Mouse (Mus musculus): ENCODE measurements around the gene Ankrd11. TPM values are rescaled to one million over a fixed set of nuclear protein-coding genes. Genes with fewer than 3 reads are reported as not detected.

Ankrd11 gene
- polyA plus RNA-seq, 1 experiment, result 77.7 TPM

GRCm38 (mm10) chr8:123041008-123041773 lies 886 bp downstream of the Ankrd11 start:
- H3K4me3 ChIP-seq (ENCODE audit: extremely low read depth, insufficient read depth, insufficient read length), result peak overlapping the region; percentile 97
- WGBS, result 2% methylated on average over 65 of the region's 71 CpGs
- H3K27ac ChIP-seq (ENCODE audit: insufficient read depth, low read length), result peak overlapping the region; percentile 99
- peak; percentile 68 for DNase-seq (ENCODE audit: low read depth in 1 of 2, low spot score in 2 of 2)
- H3K27me3 ChIP-seq (ENCODE audit: control insufficient read depth, insufficient read depth, low read length), result no peaks in the 10 kb centered on the region
- H3K4me1 ChIP-seq (ENCODE audit: control insufficient read depth, insufficient read depth, insufficient read length), result peaks cover 29% of the 10 kb centered on the region
- TF ChIP-seq CTCF (IDR thresholded peaks at IDR 0.05; ENCODE audit: extremely low read depth, insufficient read depth, insufficient read length, insufficient replicate concordance) (0 out of 2 replicates have a peak, but pooled peaks have one; percentile 10), POLR2A (IDR thresholded peaks at IDR 0.05; ENCODE audit: low read depth, low read length) (0 out of 2 replicates have a peak, but pooled peaks have one; percentile 24)
- H3K36me3 ChIP-seq (ENCODE audit: control insufficient read depth, insufficient read depth, low read length), result no peaks in the 10 kb centered on the region

- TF ChIP-seq POLR2A (IDR thresholded peaks at IDR 0.05; ENCODE audit: low read depth, low read length) (no peak), CTCF (IDR thresholded peaks at IDR 0.05; ENCODE audit: extremely low read depth, insufficient read depth, insufficient read length, insufficient replicate concordance) (no peak)
- Histone ChIP-seq H3K36me3 (ENCODE audit: control insufficient read depth, insufficient read depth, low read length) (no peaks in the 10 kb centered on the region), H3K4me1 (ENCODE audit: control insufficient read depth, insufficient read depth, insufficient read length) (peaks cover 34% of the 10 kb centered on the region), H3K27me3 (ENCODE audit: control insufficient read depth, insufficient read depth, low read length) (no peaks in the 10 kb centered on the region), H3K27ac (ENCODE audit: insufficient read depth, low read length) (no peak overlapping the region), H3K4me3 (ENCODE audit: extremely low read depth, insufficient read depth, insufficient read length) (peak overlapping the region; percentile 23; the same call in 1 of the 2 replicates)
- DNase-seq (ENCODE audit: low read depth in 1 of 2, low spot score in 2 of 2), result no peak
- 19% methylated on average over 4 of the region's 4 CpGs for WGBS
Measured at GRCm38 (mm10) chr8:123040110-123040650, 1.9 kb downstream of the Ankrd11 start.

- TF ChIP-seq CTCF (IDR thresholded peaks at IDR 0.05; ENCODE audit: extremely low read depth, insufficient read depth, insufficient read length, insufficient replicate concordance) (no peak), POLR2A (IDR thresholded peaks at IDR 0.05; ENCODE audit: low read depth, low read length) (no peak)
- H3K4me1 ChIP-seq (ENCODE audit: control insufficient read depth, insufficient read depth, insufficient read length), result peaks cover 37% of the 10 kb centered on the region
- no peak overlapping the region for H3K27ac ChIP-seq (ENCODE audit: insufficient read depth, low read length)
- no peak overlapping the region for H3K4me3 ChIP-seq (ENCODE audit: extremely low read depth, insufficient read depth, insufficient read length)
- no peak for DNase-seq (ENCODE audit: low read depth in 1 of 2, low spot score in 2 of 2)
- 78% methylated on average over 11 of the region's 11 CpGs for WGBS
- no peaks in the 10 kb centered on the region for H3K36me3 ChIP-seq (ENCODE audit: control insufficient read depth, insufficient read depth, low read length)
- H3K27me3 ChIP-seq (ENCODE audit: control insufficient read depth, insufficient read depth, low read length), result no peaks in the 10 kb centered on the region
Measured at GRCm38 (mm10) chr8:123039376-123040109, 2.5 kb downstream of the Ankrd11 start.

- Histone ChIP-seq H3K4me3 (ENCODE audit: extremely low read depth, insufficient read depth, insufficient read length) (no peak overlapping the region), H3K27ac (ENCODE audit: insufficient read depth, low read length) (no peak overlapping the region), H3K36me3 (ENCODE audit: control insufficient read depth, insufficient read depth, low read length) (no peaks in the 10 kb centered on the region), H3K4me1 (ENCODE audit: control insufficient read depth, insufficient read depth, insufficient read length) (peaks cover 38% of the 10 kb centered on the region), H3K27me3 (ENCODE audit: control insufficient read depth, insufficient read depth, low read length) (no peaks in the 10 kb centered on the region)
- TF ChIP-seq POLR2A (IDR thresholded peaks at IDR 0.05; ENCODE audit: low read depth, low read length), result no peak
- TF ChIP-seq CTCF (IDR thresholded peaks at IDR 0.05; ENCODE audit: extremely low read depth, insufficient read depth, insufficient read length, insufficient replicate concordance), result no peak
- WGBS, result 56% methylated on average over 2 of the region's 2 CpGs
- no peak for DNase-seq (ENCODE audit: low read depth in 1 of 2, low spot score in 2 of 2)
Measured at GRCm38 (mm10) chr8:123038351-123038750, 3.7 kb downstream of the Ankrd11 start.

- no peak for TF ChIP-seq POLR2A (IDR thresholded peaks at IDR 0.05; ENCODE audit: low read depth, low read length)
- no peak for TF ChIP-seq CTCF (IDR thresholded peaks at IDR 0.05; ENCODE audit: extremely low read depth, insufficient read depth, insufficient read length, insufficient replicate concordance)
- Histone ChIP-seq H3K4me1 (ENCODE audit: control insufficient read depth, insufficient read depth, insufficient read length) (peaks cover 40% of the 10 kb centered on the region), H3K27ac (ENCODE audit: insufficient read depth, low read length) (peak overlapping the region; percentile 33), H3K36me3 (ENCODE audit: control insufficient read depth, insufficient read depth, low read length) (no peaks in the 10 kb centered on the region), H3K4me3 (ENCODE audit: extremely low read depth, insufficient read depth, insufficient read length) (no peak overlapping the region), H3K27me3 (ENCODE audit: control insufficient read depth, insufficient read depth, low read length) (no peaks in the 10 kb centered on the region)
- WGBS, result 50% methylated on average over 11 of the region's 11 CpGs
- no peak for DNase-seq (ENCODE audit: low read depth in 1 of 2, low spot score in 2 of 2)
Measured at GRCm38 (mm10) chr8:123037487-123037886, 4.6 kb downstream of the Ankrd11 start.

- peaks cover 45% of the 10 kb centered on the region for H3K4me1 ChIP-seq (ENCODE audit: control insufficient read depth, insufficient read depth, insufficient read length)
- no peak overlapping the region for H3K4me3 ChIP-seq (ENCODE audit: extremely low read depth, insufficient read depth, insufficient read length)
- H3K36me3 ChIP-seq (ENCODE audit: control insufficient read depth, insufficient read depth, low read length), result no peaks in the 10 kb centered on the region
- peak; percentile 14 to 26 for DNase-seq (ENCODE audit: low read depth in 1 of 2, low spot score in 2 of 2)
- no peaks in the 10 kb centered on the region for H3K27me3 ChIP-seq (ENCODE audit: control insufficient read depth, insufficient read depth, low read length)
- peak overlapping the region; percentile 53 for H3K27ac ChIP-seq (ENCODE audit: insufficient read depth, low read length)
- WGBS, result 20% methylated on average over 3 of the region's 3 CpGs
- no peak for TF ChIP-seq CTCF (IDR thresholded peaks at IDR 0.05; ENCODE audit: extremely low read depth, insufficient read depth, insufficient read length, insufficient replicate concordance)
- TF ChIP-seq POLR2A (IDR thresholded peaks at IDR 0.05; ENCODE audit: low read depth, low read length), result no peak
Measured at GRCm38 (mm10) chr8:123036956-123037355, 5.1 kb downstream of the Ankrd11 start.

All from spleen, adult 2 months (tissue).